Mouse (Mus musculus): ENCODE data around the gene Evi5.

Gene Evi5

GRCm38 (mm10) chr5:107708124-107708797, 166.6 kb downstream of the Evi5 start:
- no peak for DNase-seq (ENCODE audit: low read depth)

DNA sequence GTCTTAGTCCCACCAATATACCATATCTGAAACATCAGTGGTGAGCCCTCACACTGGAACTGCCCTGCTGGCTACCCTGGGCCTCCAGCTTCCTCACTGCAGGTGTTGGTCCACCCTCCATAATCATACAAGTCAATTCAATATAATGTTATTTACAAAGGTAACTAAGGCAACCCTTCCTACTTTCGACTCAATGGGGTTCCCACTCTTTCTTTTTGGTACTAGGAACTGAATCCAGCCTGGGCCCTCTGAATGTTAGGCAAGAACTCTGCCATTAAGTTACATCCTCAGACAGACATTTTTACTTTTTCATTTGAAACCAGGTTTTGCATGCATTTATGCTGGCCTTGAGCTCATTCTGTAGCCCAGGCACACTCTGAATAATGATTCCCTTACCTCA, 168.6 kb downstream of the Evi5 start:
- no peak for DNase-seq (ENCODE audit: low read depth)

- no peak for DNase-seq (ENCODE audit: low read depth)
Observed at GRCm38 (mm10) chr5:107705756-107706155, 169.2 kb downstream of the Evi5 start.

- peak; percentile 88 for DNase-seq (ENCODE audit: low read depth)
Observed at GRCm38 (mm10) chr5:107703207-107703763, 171.6 kb downstream of the Evi5 start.

DNA sequence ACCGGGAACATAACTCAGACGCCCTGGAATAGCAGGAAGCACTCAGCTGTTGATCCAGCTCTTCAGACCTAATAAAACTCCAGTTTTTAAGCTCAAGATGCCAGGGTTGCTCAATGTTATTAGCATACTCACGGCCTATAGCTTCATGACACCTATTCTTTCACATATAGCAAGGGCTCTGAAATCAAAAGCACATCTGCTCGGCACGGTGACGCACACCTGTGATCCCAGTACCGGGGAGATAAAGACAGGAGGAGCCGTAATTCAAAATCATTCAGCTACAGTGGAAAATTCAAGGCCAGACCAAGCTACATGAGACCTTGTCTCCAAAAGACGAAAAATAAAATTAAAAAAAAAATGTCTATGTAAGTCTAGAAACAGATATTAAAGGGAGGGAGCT, 173.2 kb downstream of the Evi5 start:
- DNase-seq (ENCODE audit: low read depth), result no peak

- no peak for DNase-seq (ENCODE audit: low read depth)
Observed at GRCm38 (mm10) chr5:107700873-107701272, 174.0 kb downstream of the Evi5 start.

DNA sequence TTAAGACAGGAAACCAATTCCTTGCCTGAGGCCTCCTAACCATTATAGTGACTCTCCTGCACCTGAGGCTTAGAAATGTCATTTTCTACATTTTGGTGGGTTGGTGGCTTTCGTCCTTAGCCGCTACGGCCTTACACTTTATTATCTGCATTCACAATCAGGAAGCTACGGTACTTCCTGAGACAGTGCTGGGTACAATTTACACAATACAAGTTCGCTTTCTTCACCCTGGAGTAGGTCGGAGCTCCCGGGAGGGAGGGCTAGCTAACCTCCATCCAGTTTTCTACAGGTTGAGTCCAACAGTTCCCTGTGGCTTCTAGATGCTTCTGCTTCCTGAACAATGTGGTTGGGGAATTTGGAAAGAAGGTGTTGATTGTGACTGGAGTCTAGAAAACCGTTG, 176.0 kb downstream of the Evi5 start:
- DNase-seq (ENCODE audit: low read depth), result peak; percentile 54

DNA sequence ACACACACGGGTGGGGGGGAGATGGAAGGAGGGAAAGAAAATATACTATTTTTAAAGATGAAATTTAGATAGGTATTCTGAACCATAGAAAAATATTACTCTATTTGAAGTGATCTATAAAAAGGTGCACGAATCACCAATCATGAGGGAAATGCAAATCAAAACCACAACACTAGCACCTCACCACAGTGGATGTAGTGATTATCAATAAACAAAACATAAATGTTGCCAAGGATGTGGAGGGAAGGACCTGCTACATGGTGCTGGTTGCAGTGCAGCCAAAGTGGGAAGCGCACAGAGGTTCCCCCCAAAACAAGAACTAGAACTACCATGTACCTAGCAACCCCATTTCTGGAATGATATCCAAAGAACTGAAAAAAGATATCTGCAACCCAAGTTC, 179.9 kb downstream of the Evi5 start:
- DNase-seq (ENCODE audit: low read depth), result peak; percentile 50
